Mouse (Mus musculus) limb, embryonic 13.5 days (tissue): ENCODE results near the gene Oxa1l. TPM values are rescaled to one million over a fixed set of nuclear protein-coding genes. Genes with fewer than 3 reads are reported as not detected.
A peak's percentile ranks its signal among the peaks of the same experiment; 100 is the strongest.
"Not testable (repeated sequence)": the region's sequence is repeated elsewhere in the genome, so short reads cannot be mapped to it uniquely, and the experiment has no call there.

Experiments
- ATAC-seq: fragments of 200-750 bp; cut with Nextera tagmentation; 2 replicates; pipeline ENCODE4 v1.8.0; 2017; ENCODE audit warnings: low read depth, moderate number of reproducible peaks, moderate TSS enrichment; ENCODE audit not compliant: low FRiP score
- H3K27ac ChIP-seq: fragments of 300-500 bp; sonication (generic); 2 replicates; pipeline ENCODE4 v1.5.1; 2015; ENCODE audit warnings: inconsistent platforms, mild to moderate bottlenecking, moderate library complexity
- H3K27me3 ChIP-seq: fragments of 300-500 bp; sonication (generic); 2 replicates; pipeline ENCODE4 v1.6.1; 2015; ENCODE audit warnings: mild to moderate bottlenecking, inconsistent platforms
- H3K36me3 ChIP-seq: fragments of 300-500 bp; sonication (generic); 2 replicates; pipeline ENCODE4 v1.6.1; 2015; ENCODE audit warnings: inconsistent platforms, mild to moderate bottlenecking, moderate library complexity
- H3K4me1 ChIP-seq: fragments of 300-500 bp; sonication (generic); 2 replicates; pipeline ENCODE4 v1.6.1; 2015; ENCODE audit warnings: inconsistent platforms
- H3K4me2 ChIP-seq: fragments of 300-500 bp; sonication (generic); replicated peaks from 2 replicates; pipeline ENCODE4 v1.6.1; 2015; ENCODE audit warnings: inconsistent platforms, mild to moderate bottlenecking, moderate library complexity
- H3K4me3 ChIP-seq: fragments of 300-500 bp; sonication (generic); 2 replicates; pipeline ENCODE4 v1.5.1; 2015; ENCODE audit warnings: moderate library complexity, mild to moderate bottlenecking, inconsistent platforms
- H3K9ac ChIP-seq: fragments of 300-500 bp; sonication (generic); 2 replicates; pipeline ENCODE4 v1.6.1; 2015; ENCODE audit warnings: mild to moderate bottlenecking, inconsistent platforms
- H3K9me3 ChIP-seq: fragments of 300-500 bp; sonication (generic); 2 replicates; pipeline ENCODE4 v1.6.1; 2016; ENCODE audit warnings: inconsistent platforms
- WGBS: fragments of 180-500 bp; shearing (Covaris S2); methylation state at CpG from one replicate; pipeline ENCODE4 v1.1.7; 2015; 5-methylcytosine and 5-hydroxymethylcytosine counted together
- polyA plus RNA-seq: library from polyadenylated mRNA; unstranded; fragments of >200 nt; fragmentation: Nextera tagmentation; extraction: Ambion mirVana; gene quantifications from 2 replicates; pipeline ENCODE4 v1.2.1, GENCODE M21; 2015

The Oxa1l gene
- 44.0 and 47.0 TPM in 2 replicates for polyA plus RNA-seq

GRCm38 (mm10) chr14:54360577-54361340 lies at the start of gene Oxa1l:
Gene Oxa1l (plus strand): TSS chr14:54360834.
- H3K9me3 ChIP-seq = no peaks in the 10 kb centered on the region
- ATAC-seq = peak; percentile 90
- WGBS = under 1% methylated on average over 48 of the region's 48 CpGs
- peaks cover 31% of the 10 kb centered on the region for H3K36me3 ChIP-seq
- no peaks in the 10 kb centered on the region for H3K27me3 ChIP-seq
- peak within 1 kb of the TSS; percentile 93 for H3K9ac ChIP-seq
- H3K4me1 ChIP-seq = peaks cover 12% of the 10 kb centered on the region
- peak within 1 kb of the TSS; percentile 79 for H3K4me2 ChIP-seq
- H3K27ac ChIP-seq = peak within 1 kb of the TSS; percentile 84
- H3K4me3 ChIP-seq = peak within 1 kb of the TSS; percentile 82

- H3K9ac ChIP-seq = no peak overlapping the region
- H3K4me1 ChIP-seq = no peaks in the 10 kb centered on the region
- H3K4me3 ChIP-seq = no peak overlapping the region
- no peak for ATAC-seq
- 35% methylated on average over 3 of the region's 3 CpGs for WGBS
- H3K27ac ChIP-seq = no peak overlapping the region
- no peaks in the 10 kb centered on the region for H3K9me3 ChIP-seq
- no peaks in the 10 kb centered on the region for H3K27me3 ChIP-seq
- H3K36me3 ChIP-seq = no peaks in the 10 kb centered on the region
- no peak overlapping the region for H3K4me2 ChIP-seq
Measured at GRCm38 (mm10) chr14:54311763-54312162, 48.9 kb upstream of the Oxa1l start.

- no peak overlapping the region for H3K9ac ChIP-seq
- 78% methylated on average over 18 of the region's 18 CpGs for WGBS
- H3K4me2 ChIP-seq = no peak overlapping the region
- no peak overlapping the region for H3K4me3 ChIP-seq
- no peak overlapping the region for H3K27ac ChIP-seq
- no peaks in the 10 kb centered on the region for H3K36me3 ChIP-seq
- no peaks in the 10 kb centered on the region for H3K27me3 ChIP-seq
- no peak for ATAC-seq
- no peaks in the 10 kb centered on the region for H3K4me1 ChIP-seq
- H3K9me3 ChIP-seq = 0 out of 2 replicates have a peak, but pooled peaks cover 4% of the 10 kb centered on the region
Measured at GRCm38 (mm10) chr14:54321556-54322376, 38.9 kb upstream of the Oxa1l start.

GRCm38 (mm10) chr14:54324486-54324885 lies 36.1 kb upstream of the Oxa1l start:
- no peak overlapping the region for H3K4me3 ChIP-seq
- no peaks in the 10 kb centered on the region for H3K4me1 ChIP-seq
- no peaks in the 10 kb centered on the region for H3K27me3 ChIP-seq
- WGBS = 69% methylated on average over 5 of the region's 5 CpGs
- H3K27ac ChIP-seq = no peak overlapping the region
- H3K9ac ChIP-seq = no peak overlapping the region
- no peak for ATAC-seq
- H3K9me3 ChIP-seq = 0 out of 2 replicates have a peak, but pooled peaks cover 3% of the 10 kb centered on the region
- H3K4me2 ChIP-seq = no peak overlapping the region
- H3K36me3 ChIP-seq = no peaks in the 10 kb centered on the region

GRCm38 (mm10) chr14:54328548-54328947 lies 32.1 kb upstream of the Oxa1l start:
- no peak overlapping the region for H3K4me2 ChIP-seq
- H3K4me1 ChIP-seq = no peaks in the 10 kb centered on the region
- H3K27ac ChIP-seq = no peak overlapping the region
- H3K9me3 ChIP-seq = no peaks in the 10 kb centered on the region
- WGBS = 86% methylated on average over 2 of the region's 2 CpGs
- H3K9ac ChIP-seq = no peak overlapping the region
- no peaks in the 10 kb centered on the region for H3K36me3 ChIP-seq
- no peak overlapping the region for H3K4me3 ChIP-seq
- no peak for ATAC-seq
- peaks cover 2% of the 10 kb centered on the region; the same call in 1 of the 2 replicates for H3K27me3 ChIP-seq

- H3K4me2 ChIP-seq = no peak overlapping the region
- no peak for ATAC-seq
- WGBS = 38% methylated on average over 9 of the region's 9 CpGs
Measured at GRCm38 (mm10) chr14:54329201-54329600, 31.4 kb upstream of the Oxa1l start.

GRCm38 (mm10) chr14:54331178-54331577 lies 29.5 kb upstream of the Oxa1l start:
- 87% methylated on average over 1 of the region's 1 CpGs for WGBS
- no peak overlapping the region for H3K4me3 ChIP-seq
- H3K9ac ChIP-seq = no peak overlapping the region
- H3K9me3 ChIP-seq = no peaks in the 10 kb centered on the region
- H3K27ac ChIP-seq = no peak overlapping the region
- no peaks in the 10 kb centered on the region for H3K36me3 ChIP-seq
- no peak for ATAC-seq
- no peak overlapping the region for H3K4me2 ChIP-seq
- H3K4me1 ChIP-seq = no peaks in the 10 kb centered on the region
- H3K27me3 ChIP-seq = peaks cover 2% of the 10 kb centered on the region; the same call in 1 of the 2 replicates

More at GRCm38 (mm10) chr14:54329201-54329600, 31.4 kb upstream of the Oxa1l start:
- Histone ChIP-seq H3K4me1 (no peaks in the 10 kb centered on the region), H3K9ac (no peak overlapping the region), H3K4me3 (no peak overlapping the region), H3K27me3 (peaks cover 2% of the 10 kb centered on the region; the same call in 1 of the 2 replicates), H3K9me3 (no peaks in the 10 kb centered on the region), H3K36me3 (no peaks in the 10 kb centered on the region), H3K27ac (no peak overlapping the region)

- ATAC-seq = no peak
- Histone ChIP-seq H3K4me3 (no peak overlapping the region), H3K9me3 (no peaks in the 10 kb centered on the region), H3K36me3 (no peaks in the 10 kb centered on the region), H3K4me2 (no peak overlapping the region), H3K27ac (no peak overlapping the region), H3K9ac (no peak overlapping the region), H3K4me1 (no peaks in the 10 kb centered on the region), H3K27me3 (peaks cover 2% of the 10 kb centered on the region; the same call in 1 of the 2 replicates)
- 82% methylated on average over 5 of the region's 5 CpGs for WGBS
Measured at GRCm38 (mm10) chr14:54332176-54333074, 28.2 kb upstream of the Oxa1l start.

GRCm38 (mm10) chr14:54333452-54334189 lies 27.0 kb upstream of the Oxa1l start:
- H3K36me3 ChIP-seq = no peaks in the 10 kb centered on the region
- H3K27me3 ChIP-seq = peaks cover 2% of the 10 kb centered on the region; the same call in 1 of the 2 replicates
- H3K4me1 ChIP-seq = no peaks in the 10 kb centered on the region
- H3K4me2 ChIP-seq = no peak overlapping the region
- 74% methylated on average over 8 of the region's 8 CpGs for WGBS
- H3K4me3 ChIP-seq = no peak overlapping the region
- no peak overlapping the region for H3K27ac ChIP-seq
- H3K9me3 ChIP-seq = no peaks in the 10 kb centered on the region
- H3K9ac ChIP-seq = no peak overlapping the region
- ATAC-seq = no peak

GRCm38 (mm10) chr14:54340836-54341235 lies 19.8 kb upstream of the Oxa1l start:
- H3K27me3 ChIP-seq = no peaks in the 10 kb centered on the region
- no peak overlapping the region for H3K4me3 ChIP-seq
- WGBS = 64% methylated on average over 7 of the region's 7 CpGs
- H3K4me1 ChIP-seq = no peaks in the 10 kb centered on the region
- no peaks in the 10 kb centered on the region for H3K9me3 ChIP-seq
- H3K4me2 ChIP-seq = no peak overlapping the region
- ATAC-seq = no peak
- H3K9ac ChIP-seq = no peak overlapping the region
- H3K27ac ChIP-seq = no peak overlapping the region
- no peaks in the 10 kb centered on the region for H3K36me3 ChIP-seq

- not testable (repeated sequence) for H3K27me3 ChIP-seq, ATAC-seq, H3K9me3 ChIP-seq, H3K27ac ChIP-seq, H3K4me2 ChIP-seq, H3K36me3 ChIP-seq, H3K9ac ChIP-seq, H3K4me3 ChIP-seq, H3K4me1 ChIP-seq
- 43% methylated on average over 2 of the region's 2 CpGs for WGBS
Measured at GRCm38 (mm10) chr14:54341807-54342206, 18.8 kb upstream of the Oxa1l start.
